27 mouse cellular contexts compared by ENCODE assay signal in the genomic region with DNA sequence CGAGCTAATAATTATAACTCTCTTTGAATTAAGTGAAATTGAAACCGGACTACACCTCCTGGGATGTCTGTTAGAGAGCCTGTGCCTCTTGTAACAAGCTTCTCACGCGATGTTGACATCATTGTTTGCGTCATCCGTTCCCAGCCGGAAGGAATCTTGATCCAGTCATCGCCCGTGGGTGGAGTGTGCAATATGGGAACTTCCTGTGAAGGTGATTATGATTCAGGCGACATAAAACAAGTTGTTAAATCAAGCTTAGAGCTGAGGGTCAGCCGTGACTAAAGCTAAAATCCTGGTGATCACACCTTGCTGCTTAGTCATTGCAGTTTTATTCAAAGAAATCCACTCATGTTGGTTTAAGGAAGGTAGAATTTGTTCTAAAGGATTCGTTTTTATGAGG.
DNase-seq lines count a peak whose midpoint lies in the region; ATAC-seq and TF ChIP-seq lines count a peak whose summit lies in the region.
"Had no signal": no experiment of that assay in that cellular context is flagged by ENCODE, and none has a peak within 500 bp of the region (broad histone marks: within the 10 kb centered on the region; RNA-seq: fewer than 3 reads in every experiment).

No protein-coding gene starts in this region.

- H3K9me3 ChIP-seq in limb, embryonic 10.5 days (replicated peaks) = no peaks in the 10 kb centered on the region
- H3K9me3 ChIP-seq: forebrain, embryonic 12.5 days; forebrain, embryonic 15.5 days; G1E; heart, embryonic 12.5 days; heart, embryonic 15.5 days; hindbrain, embryonic 10.5 days; hindbrain, embryonic 13.5 days had no signal

- H3K4me3 ChIP-seq in lung, adult 2 months (replicated peaks; ENCODE audit: extremely low read depth, low read depth, low read length) = no peak overlapping the region
- H3K4me3 ChIP-seq in limb, embryonic 10.5 days = no peak overlapping the region
- H3K4me3 ChIP-seq: forebrain, embryonic 12.5 days; forebrain, embryonic 15.5 days; heart, embryonic 12.5 days; heart, embryonic 15.5 days; hindbrain, embryonic 10.5 days; hindbrain, embryonic 13.5 days had no signal

- 57% methylated on average over 12 of the region's 12 CpGs for whole genome bisulfite sequencing in lung, adult 2 months
- 88% methylated on average over 12 of the region's 12 CpGs for WGBS in limb, embryonic 10.5 days

- H3K4me1 ChIP-seq in lung, adult 2 months (ENCODE audit: control insufficient read depth, insufficient read depth, low read length) = no peaks in the 10 kb centered on the region
- H3K4me1 ChIP-seq in limb, embryonic 10.5 days = peaks cover 7% of the 10 kb centered on the region
- H3K4me1 ChIP-seq: forebrain, embryonic 12.5 days; forebrain, embryonic 15.5 days; heart, embryonic 12.5 days; heart, embryonic 15.5 days; hindbrain, embryonic 10.5 days; hindbrain, embryonic 13.5 days had no signal

- POLR2A ChIA-PET in Patski (lab: Charles Lee) = interaction anchor here (0.5 kb wide), 1 partner anchor 114 kb away, joined by 3 read pairs; no protein-coding TSS in a partner anchor

- in situ Hi-C loops in Patski (cut with MboI; ENCODE audit: low pct_unique_long_range_greater_than_20kb) = no loop called here

- H3K36me3 ChIP-seq in limb, embryonic 10.5 days = no peaks in the 10 kb centered on the region
- H3K36me3 ChIP-seq: forebrain, embryonic 12.5 days; forebrain, embryonic 15.5 days; G1E; heart, embryonic 12.5 days; heart, embryonic 15.5 days; hindbrain, embryonic 10.5 days; hindbrain, embryonic 13.5 days had no signal

- CTCF ChIA-PET in Patski (lab: Charles Lee) = no interaction called here

- DNase-seq in heart, adult 11 months = peak; percentile 30
- DNase-seq in heart, adult 8-10 months (ENCODE audit: low spot score) = no peak
- DNase-seq in lung, postnatal 4 days = peak; percentile 39 to 49
- DNase-seq in lung, adult 2 months = no peak
- peak; percentile 57 for DNase-seq in Patski (ENCODE audit: low read depth, low spot score)
- DNase-seq in gonadal fat pad, adult 2 months (ENCODE audit: low read depth) = peak; percentile 44
- no peak for DNase-seq in limb, embryonic 10.5 days (ENCODE audit: low spot score)
- no peak for DNase-seq in layer of hippocampus, adult 18-20 months (ENCODE audit: low spot score in 2 of 2)
- DNase-seq: adrenal gland, adult 8-10 months; adrenal gland, postnatal 25 days; B cell, adult 2 months; cerebellum, adult 18-20 months; cerebellum, adult 9-10 months; cerebellum, postnatal 14 days; gastrocnemius, postnatal 25 days; heart, postnatal 10 days; heart, postnatal 36 days had no signal

- H3K27ac ChIP-seq in limb, embryonic 10.5 days = no peak overlapping the region
- H3K27ac ChIP-seq: forebrain, embryonic 12.5 days; forebrain, embryonic 15.5 days; heart, embryonic 15.5 days; hindbrain, embryonic 10.5 days; hindbrain, embryonic 13.5 days had no signal

- peak; percentile 84 for ATAC-seq in Patski
- ATAC-seq: activated CD4-positive, CD25-positive, alpha-beta regulatory T cell, adult 4 months; forebrain, embryonic 15.5 days; hindbrain, embryonic 16.5 days had no signal

- TF ChIP-seq CTCF in lung, adult 2 months (IDR thresholded peaks at IDR 0.05; ENCODE audit: insufficient read depth, low read length) = no peak
- TF ChIP-seq CTCF in Patski (IDR thresholded peaks at IDR 0.05) = no peak

- no peaks in the 10 kb centered on the region for H3K27me3 ChIP-seq in Patski
- H3K27me3 ChIP-seq in limb, embryonic 10.5 days (ENCODE audit: low read depth, poor library complexity, severe bottlenecking) = no peaks in the 10 kb centered on the region
- H3K27me3 ChIP-seq: CH12.LX; forebrain, embryonic 12.5 days; forebrain, embryonic 15.5 days; heart, embryonic 12.5 days; heart, embryonic 15.5 days; hindbrain, embryonic 13.5 days had no signal

- TF ChIP-seq POLR2A in lung, adult 2 months (IDR thresholded peaks at IDR 0.05; ENCODE audit: borderline replicate concordance, extremely low read depth, low read depth, low read length) = no peak

Comparison
In these comparisons a context has a peak if more than half of its experiments do, and no peak if none do; other contexts are left out.
1. DNase-seq: peak in heart, adult 11 months (single experiment), lung, postnatal 4 days (2 of 2), Patski (single experiment) and gonadal fat pad, adult 2 months (single experiment); none in heart, adult 8-10 months (single experiment), lung, adult 2 months (single experiment), limb, embryonic 10.5 days (single experiment) and layer of hippocampus, adult 18-20 months (0 of 2).